Comparison of ENCODE assay signal across 8 mouse cellular contexts in the genomic region with DNA sequence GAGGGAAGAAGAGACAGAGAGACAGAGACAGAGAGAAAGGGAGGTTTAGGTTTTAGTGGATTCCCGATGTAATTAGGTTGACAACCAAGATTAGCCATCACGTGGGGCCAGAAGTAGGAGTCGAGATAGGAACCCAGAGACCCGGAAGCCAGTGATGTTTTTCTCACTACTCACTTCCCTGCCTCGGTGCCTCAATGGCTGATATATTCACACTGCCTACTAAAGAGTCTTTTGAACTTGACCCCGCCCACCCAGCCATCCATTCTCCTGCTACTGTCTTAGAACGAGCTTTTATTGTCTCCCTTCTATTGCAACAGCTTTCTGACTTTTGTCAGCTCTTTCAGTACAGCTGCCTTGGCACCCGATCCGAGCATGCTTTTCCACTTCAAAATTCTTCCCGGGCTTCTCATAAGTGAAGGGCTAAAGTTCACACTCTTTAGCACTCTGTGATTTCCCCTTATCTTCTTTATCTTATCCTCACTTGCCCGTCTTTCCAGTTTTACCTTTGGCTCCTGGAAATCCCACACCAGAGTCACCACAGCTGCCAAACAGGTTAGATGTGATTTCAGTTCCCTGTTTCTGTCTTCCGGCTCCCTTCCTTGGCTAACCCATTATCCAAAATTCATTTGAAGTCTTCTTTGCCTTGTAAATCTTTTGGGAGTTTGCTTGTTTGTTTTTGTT. TPM values are rescaled to one million over a fixed set of nuclear protein-coding genes. Genes with fewer than 3 reads are reported as not detected.
DNase-seq lines count a peak whose midpoint lies in the region; ATAC-seq and TF ChIP-seq lines count a peak whose summit lies in the region.

No protein-coding gene starts in this region.

- no peak for TF ChIP-seq POLR2A in kidney, adult 2 months (IDR thresholded peaks at IDR 0.05; ENCODE audit: low read depth, low read length)

- H3K4me3 ChIP-seq in kidney, adult 2 months (ENCODE audit: insufficient read depth, low read depth, low read length), result no peak overlapping the region
- peak overlapping the region; percentile 24 for H3K4me3 ChIP-seq in liver, embryonic 13.5 days (replicated peaks)
- H3K4me3 ChIP-seq in stomach, embryonic 16.5 days (replicated peaks; ENCODE audit: low read length), result no peak overlapping the region
- no peak overlapping the region for H3K4me3 ChIP-seq in forebrain, embryonic 13.5 days

- H3K27ac ChIP-seq in kidney, adult 2 months (ENCODE audit: insufficient read depth, low read depth, low read length), result no peak overlapping the region
- H3K27ac ChIP-seq in liver, embryonic 13.5 days, result peak overlapping the region; percentile 35
- H3K27ac ChIP-seq in stomach, embryonic 16.5 days (ENCODE audit: low read length), result peak overlapping the region; percentile 58
- H3K27ac ChIP-seq in forebrain, embryonic 13.5 days, result no peak overlapping the region

- peak overlapping the region; percentile 47 for H3K9ac ChIP-seq in liver, embryonic 13.5 days
- H3K9ac ChIP-seq in stomach, embryonic 16.5 days (ENCODE audit: low read length), result no peak overlapping the region
- H3K9ac ChIP-seq in forebrain, embryonic 13.5 days, result no peak overlapping the region

- no peaks in the 10 kb centered on the region for H3K36me3 ChIP-seq in kidney, adult 2 months (ENCODE audit: control insufficient read depth, insufficient read depth, low read length)
- no peaks in the 10 kb centered on the region for H3K36me3 ChIP-seq in liver, embryonic 13.5 days
- H3K36me3 ChIP-seq in stomach, embryonic 16.5 days (ENCODE audit: control insufficient read depth, insufficient read depth, low read length), result no peaks in the 10 kb centered on the region
- H3K36me3 ChIP-seq in forebrain, embryonic 13.5 days (ENCODE audit: poor library complexity, severe bottlenecking), result no peaks in the 10 kb centered on the region

- no peaks in the 10 kb centered on the region for H3K9me3 ChIP-seq in liver, embryonic 13.5 days (replicated peaks)
- no peaks in the 10 kb centered on the region for H3K9me3 ChIP-seq in stomach, embryonic 16.5 days (replicated peaks; ENCODE audit: control insufficient read depth, low read length)
- H3K9me3 ChIP-seq in forebrain, embryonic 13.5 days (replicated peaks), result no peaks in the 10 kb centered on the region

- H3K4me1 ChIP-seq in kidney, adult 2 months (ENCODE audit: control insufficient read depth, insufficient read depth, low read length), result peaks cover 15% of the 10 kb centered on the region; the same call in 1 of the 2 replicates
- H3K4me1 ChIP-seq in liver, embryonic 13.5 days (replicated peaks), result peaks cover 36% of the 10 kb centered on the region
- H3K4me1 ChIP-seq in stomach, embryonic 16.5 days (ENCODE audit: control insufficient read depth, insufficient read depth, low read length), result peaks cover 3% of the 10 kb centered on the region; the same call in 1 of the 2 replicates
- H3K4me1 ChIP-seq in forebrain, embryonic 13.5 days, result no peaks in the 10 kb centered on the region

- peak overlapping the region; percentile 57 for H3K4me2 ChIP-seq in liver, embryonic 13.5 days
- peak overlapping the region; percentile 41 for H3K4me2 ChIP-seq in stomach, embryonic 16.5 days (ENCODE audit: low read depth, low read length)
- H3K4me2 ChIP-seq in forebrain, embryonic 13.5 days, result no peak overlapping the region

- peak; percentile 32 for DNase-seq in kidney, adult 2 months
- DNase-seq in kidney, adult 18-20 months, result no peak
- peak; percentile 38 for DNase-seq in adipocyte (ENCODE audit: low spot score)
- DNase-seq in liver, embryonic 13.5 days, result peak; percentile 40
- no peak for DNase-seq in MN1 (ENCODE audit: low spot score)
- DNase-seq in frontal cortex, postnatal 10 days (ENCODE audit: low spot score in 2 of 2), result no peak

- H3K27me3 ChIP-seq in kidney, adult 2 months (replicated peaks; ENCODE audit: control insufficient read depth, insufficient read depth, low read length), result no peaks in the 10 kb centered on the region
- no peaks in the 10 kb centered on the region for H3K27me3 ChIP-seq in liver, embryonic 13.5 days
- no peaks in the 10 kb centered on the region for H3K27me3 ChIP-seq in stomach, embryonic 16.5 days (ENCODE audit: control insufficient read depth, insufficient read depth, low read length)
- H3K27me3 ChIP-seq in forebrain, embryonic 13.5 days, result no peaks in the 10 kb centered on the region

- ATAC-seq in liver, embryonic 13.5 days (ENCODE audit: low read depth), result peak; percentile 79
- ATAC-seq in stomach, embryonic 16.5 days (ENCODE audit: insufficient read depth, low FRiP score), result peak; percentile 50; the same call in 1 of the 2 replicates
- ATAC-seq in forebrain, embryonic 13.5 days, result no peak

- TF ChIP-seq CTCF in kidney, adult 2 months (conservative IDR thresholded peaks at IDR 0.05; ENCODE audit: insufficient read depth, insufficient read length, low read depth, low read length), result no peak

- WGBS in kidney, adult 2 months, result 28% methylated on average over 12 of the region's 12 CpGs
- WGBS in liver, embryonic 13.5 days (ENCODE audit: insufficient replicate concordance), result 20% methylated on average over 12 of the region's 12 CpGs
- 21% methylated on average over 12 of the region's 12 CpGs for WGBS in stomach, embryonic 16.5 days
- WGBS in forebrain, embryonic 13.5 days, result 46% methylated on average over 12 of the region's 12 CpGs

RNA-seq across cellular contexts. Expression of a gene that starts 13.1 kb away (rescaled TPM):
- 11.0 and 13.9 TPM in 2 replicates for polyA plus RNA-seq in kidney, adult 2 months (2012; rRNA removed)
- polyA plus RNA-seq in liver, embryonic 13.5 days (2015; fragmentation: Nextera tagmentation; extraction: Ambion mirVana), result 28.1 and 29.5 TPM in 2 replicates
- polyA plus RNA-seq in stomach, embryonic 16.5 days (2015; fragmentation: Nextera tagmentation; extraction: Ambion mirVana), result 24.4 and 24.9 TPM in 2 replicates
- polyA plus RNA-seq in forebrain, embryonic 13.5 days (2015; fragmentation: Nextera tagmentation; extraction: Ambion mirVana), result 23.6 and 26.6 TPM in 2 replicates

Comparison
In these comparisons a context has a peak if more than half of its experiments do, and no peak if none do; other contexts are left out.
1. DNase-seq: peak in kidney, adult 2 months (single experiment), adipocyte (single experiment) and liver, embryonic 13.5 days (single experiment); none in kidney, adult 18-20 months (single experiment), MN1 (single experiment) and frontal cortex, postnatal 10 days (0 of 2).
2. H3K27ac ChIP-seq: peak in liver, embryonic 13.5 days (single experiment) and stomach, embryonic 16.5 days (single experiment); none in kidney, adult 2 months (single experiment) and forebrain, embryonic 13.5 days (single experiment).